Comparison of ENCODE assay signal across 9 mouse cellular contexts in genomic region chr16:58136144-58136905, GRCm38 (mm10).
DNase-seq lines count a peak whose midpoint lies in the region; ATAC-seq lines count a peak whose summit lies in the region.
"Had no signal": no experiment of that assay in that cellular context is flagged by ENCODE, and none has a peak within 500 bp of the region (broad histone marks: within the 10 kb centered on the region; RNA-seq: fewer than 3 reads in every experiment).

No protein-coding gene starts in this region.

- H3K4me2 ChIP-seq in forebrain, embryonic 15.5 days (replicated peaks) = peak overlapping the region; percentile 36

- no peak overlapping the region for H3K27ac ChIP-seq in forebrain, embryonic 15.5 days (replicated peaks)

- peak overlapping the region; percentile 1; the same call in 1 of the 2 replicates for H3K4me3 ChIP-seq in forebrain, embryonic 15.5 days

- WGBS in forebrain, embryonic 15.5 days = 18% methylated on average over 12 of the region's 12 CpGs

- H3K9ac ChIP-seq in forebrain, embryonic 15.5 days (replicated peaks) = no peak overlapping the region

- peaks cover 13% of the 10 kb centered on the region for H3K4me1 ChIP-seq in forebrain, embryonic 15.5 days

- intact Hi-C loops in left cerebral cortex, postnatal 25 days (cut with DNase I) = no loop called here

- peak; percentile 97 for ATAC-seq in forebrain, embryonic 15.5 days (replicated peaks)

- H3K36me3 ChIP-seq in forebrain, embryonic 15.5 days = no peaks in the 10 kb centered on the region

- peak; percentile 10 to 19 for DNase-seq in left cerebral cortex, postnatal 25 days (ENCODE audit: low spot score in 2 of 2)
- DNase-seq in left cerebral cortex, adult 9 months (ENCODE audit: low spot score in 2 of 2) = no peak
- DNase-seq in layer of hippocampus, adult 8-10 months (ENCODE audit: low spot score in 2 of 2) = peak; percentile 10 to 11
- DNase-seq in retina, postnatal 1 day = peak; percentile 33
- no peak for DNase-seq in spleen, postnatal 4 days (ENCODE audit: low spot score in 2 of 2)
- DNase-seq in lung, postnatal 36 days = no peak
- DNase-seq: adrenal gland, postnatal 10 days; kidney, postnatal 10 days had no signal

- H3K27me3 ChIP-seq in forebrain, embryonic 15.5 days = no peaks in the 10 kb centered on the region

- no peaks in the 10 kb centered on the region for H3K9me3 ChIP-seq in forebrain, embryonic 15.5 days

Comparison
In these comparisons a context has a peak if more than half of its experiments do, and no peak if none do; other contexts are left out.
1. DNase-seq: peak in left cerebral cortex, postnatal 25 days (2 of 2), layer of hippocampus, adult 8-10 months (2 of 2) and retina, postnatal 1 day (single experiment); none in left cerebral cortex, adult 9 months (0 of 2), spleen, postnatal 4 days (0 of 2) and lung, postnatal 36 days (single experiment).